Mouse (Mus musculus) embryonic facial prominence, embryonic 13.5 days (tissue): Measurements from ENCODE around the gene Nxph3. TPM values are rescaled to one million over a fixed set of nuclear protein-coding genes. Genes with fewer than 3 reads are reported as not detected.

ENCODE experiments used
- ATAC-seq: fragments of 200-750 bp; cut with Nextera tagmentation; 2 replicates; pipeline ENCODE4 v1.8.0; 2017; ENCODE audit warnings: low read depth; ENCODE audit not compliant: insufficient number of reproducible peaks, insufficient read depth, low FRiP score, low TSS enrichment
- H3K27ac ChIP-seq: fragments of 300-500 bp; sonication (generic); 2 replicates; pipeline ENCODE4 v1.5.1; 2015; ENCODE audit warnings: moderate library complexity, mild to moderate bottlenecking, inconsistent platforms
- H3K27me3 ChIP-seq: fragments of 300-500 bp; sonication (generic); 2 replicates; pipeline ENCODE4 v1.6.1; 2015; ENCODE audit warnings: mild to moderate bottlenecking, inconsistent platforms
- H3K36me3 ChIP-seq: fragments of 300-500 bp; sonication (generic); 2 replicates; pipeline ENCODE4 v1.6.1; 2015; ENCODE audit warnings: mild to moderate bottlenecking, inconsistent platforms
- H3K4me1 ChIP-seq: fragments of 300-500 bp; sonication (generic); 2 replicates; pipeline ENCODE4 v1.6.1; 2015; ENCODE audit warnings: inconsistent platforms
- H3K4me2 ChIP-seq: fragments of 300-500 bp; sonication (generic); 2 replicates; pipeline ENCODE4 v1.6.1; 2015; ENCODE audit warnings: moderate library complexity, mild to moderate bottlenecking, inconsistent platforms
- H3K4me3 ChIP-seq: fragments of 300-500 bp; sonication (generic); 2 replicates; pipeline ENCODE4 v1.5.1; 2015; ENCODE audit warnings: mild to moderate bottlenecking, inconsistent platforms
- H3K9ac ChIP-seq: fragments of 300-500 bp; sonication (generic); 2 replicates; pipeline ENCODE4 v1.6.1; 2015; ENCODE audit warnings: mild to moderate bottlenecking, inconsistent platforms
- H3K9me3 ChIP-seq: fragments of 300-500 bp; sonication (generic); 2 replicates; pipeline ENCODE4 v1.6.1; 2016; ENCODE audit warnings: inconsistent platforms
- WGBS: fragments of 180-500 bp; shearing (Covaris S2); methylation state at CpG from one replicate; pipeline ENCODE4 v1.1.7; 2015; ENCODE audit warnings: mixed read lengths; 5-methylcytosine and 5-hydroxymethylcytosine counted together
- polyA plus RNA-seq: library from polyadenylated mRNA; unstranded; fragments of >200 nt; fragmentation: Nextera tagmentation; extraction: Ambion mirVana; gene quantifications from 2 replicates; pipeline ENCODE4 v1.2.1, GENCODE M21; 2015

Gene Nxph3
- polyA plus RNA-seq, result 1.6 and 2.2 TPM in 2 replicates

DNA sequence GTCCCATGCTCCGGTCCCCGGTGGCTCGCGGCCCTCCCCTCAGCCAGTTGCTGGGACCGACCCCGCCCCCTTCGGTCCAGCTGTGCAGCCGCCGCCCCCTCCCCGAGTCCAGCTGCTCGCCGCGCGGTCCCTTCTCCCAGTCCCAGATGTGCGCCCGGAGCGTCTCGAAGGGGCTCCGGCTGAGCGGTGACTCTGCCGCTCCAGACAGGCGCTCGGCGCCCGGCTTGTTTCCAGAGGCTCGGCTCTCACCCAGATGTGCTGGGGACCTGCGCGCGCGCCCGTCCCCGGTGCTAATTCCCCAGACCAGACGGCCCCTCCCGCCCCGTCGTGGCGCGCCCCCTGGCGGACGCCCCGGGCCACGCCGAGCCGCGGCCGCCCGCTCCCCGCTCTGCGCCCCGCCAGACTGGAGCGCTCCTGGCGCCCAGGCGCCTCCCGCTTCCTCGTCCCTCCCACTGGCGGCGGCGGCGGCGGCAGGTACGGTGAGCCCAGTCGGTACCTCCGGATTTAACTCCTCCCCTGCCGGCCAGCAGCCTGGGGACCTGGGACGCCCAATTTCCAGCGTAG, at the start of gene Nxph3:
Nxph3 (minus strand) TSS at position 273 of the 564 bp plus-strand sequence.
- H3K36me3 ChIP-seq, result no peaks in the 10 kb centered on the region
- peaks cover 52% of the 10 kb centered on the region for H3K4me1 ChIP-seq
- H3K27me3 ChIP-seq, result peaks cover 51% of the 10 kb centered on the region
- H3K9ac ChIP-seq, result peak within 1 kb of the TSS; percentile 72
- 0% methylated on average over 65 of the region's 66 CpGs for WGBS
- 0 out of 2 replicates have a peak, but pooled peaks have one; percentile 29 for ATAC-seq
- peak within 1 kb of the TSS; percentile 28; the same call in 1 of the 2 replicates for H3K27ac ChIP-seq
- peak within 1 kb of the TSS; percentile 99 for H3K4me2 ChIP-seq
- peak within 1 kb of the TSS; percentile 64 for H3K4me3 ChIP-seq
- H3K9me3 ChIP-seq, result no peaks in the 10 kb centered on the region

- H3K27ac ChIP-seq, result no peak overlapping the region
- H3K4me2 ChIP-seq, result no peak overlapping the region
- no peaks in the 10 kb centered on the region for H3K27me3 ChIP-seq
- 98% methylated on average over 5 of the region's 5 CpGs for WGBS
- no peaks in the 10 kb centered on the region for H3K9me3 ChIP-seq
- H3K4me1 ChIP-seq, result peaks cover 40% of the 10 kb centered on the region
- H3K4me3 ChIP-seq, result no peak overlapping the region
- no peak overlapping the region for H3K9ac ChIP-seq
- no peak for ATAC-seq
- no peaks in the 10 kb centered on the region for H3K36me3 ChIP-seq
These were observed 49.5 kb upstream of the Nxph3 start for GRCm38 (mm10) chr11:95563849-95564248.

- no peak overlapping the region for H3K4me2 ChIP-seq
- no peak for ATAC-seq
- no peaks in the 10 kb centered on the region for H3K9me3 ChIP-seq
- no peaks in the 10 kb centered on the region for H3K27me3 ChIP-seq
- WGBS, result 68% methylated on average over 3 of the region's 3 CpGs
- no peak overlapping the region for H3K9ac ChIP-seq
- no peak overlapping the region for H3K27ac ChIP-seq
- H3K4me3 ChIP-seq, result no peak overlapping the region
- H3K36me3 ChIP-seq, result no peaks in the 10 kb centered on the region
- peaks cover 40% of the 10 kb centered on the region for H3K4me1 ChIP-seq
These were observed 46.4 kb upstream of the Nxph3 start for GRCm38 (mm10) chr11:95560773-95561172.

GRCm38 (mm10) chr11:95559761-95560160, 45.4 kb upstream of the Nxph3 start:
- Histone ChIP-seq H3K27me3 (no peaks in the 10 kb centered on the region), H3K4me2 (no peak overlapping the region), H3K27ac (no peak overlapping the region), H3K4me1 (peaks cover 42% of the 10 kb centered on the region), H3K4me3 (no peak overlapping the region), H3K9me3 (no peaks in the 10 kb centered on the region), H3K9ac (no peak overlapping the region), H3K36me3 (no peaks in the 10 kb centered on the region)
- no peak for ATAC-seq
- 63% methylated on average over 2 of the region's 2 CpGs for WGBS

- Histone ChIP-seq H3K4me1 (peaks cover 43% of the 10 kb centered on the region), H3K27me3 (no peaks in the 10 kb centered on the region), H3K4me2 (no peak overlapping the region), H3K9ac (no peak overlapping the region), H3K9me3 (no peaks in the 10 kb centered on the region), H3K36me3 (no peaks in the 10 kb centered on the region), H3K4me3 (no peak overlapping the region), H3K27ac (no peak overlapping the region)
- 18% methylated on average over 6 of the region's 6 CpGs for WGBS
- no peak for ATAC-seq
These were observed 43.3 kb upstream of the Nxph3 start for GRCm38 (mm10) chr11:95557719-95558118.

DNA sequence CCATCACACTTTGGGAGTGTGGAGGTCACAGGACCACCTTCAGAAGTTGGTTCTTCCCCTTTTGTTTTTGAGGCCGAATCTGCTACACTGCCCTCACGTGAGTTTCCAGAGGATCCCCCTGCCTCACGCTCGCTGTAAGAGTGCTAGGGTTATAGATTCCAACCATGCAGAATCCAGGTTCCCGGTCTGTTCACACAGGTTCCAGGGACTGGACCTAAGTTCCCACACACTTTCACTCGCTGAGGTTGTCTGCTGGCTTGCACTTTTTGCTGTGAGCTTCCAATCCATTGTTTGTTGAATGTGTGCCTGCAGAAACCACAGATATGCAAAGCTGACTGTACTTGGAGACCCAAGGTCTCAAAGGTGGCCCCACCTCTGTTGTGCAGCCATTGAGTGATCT, 42.7 kb upstream of the Nxph3 start:
- ATAC-seq, result no peak
- H3K27ac ChIP-seq, result 0 out of 2 replicates have a peak overlapping the region, but pooled peaks have one; percentile 44
- no peak overlapping the region for H3K4me3 ChIP-seq

DNA sequence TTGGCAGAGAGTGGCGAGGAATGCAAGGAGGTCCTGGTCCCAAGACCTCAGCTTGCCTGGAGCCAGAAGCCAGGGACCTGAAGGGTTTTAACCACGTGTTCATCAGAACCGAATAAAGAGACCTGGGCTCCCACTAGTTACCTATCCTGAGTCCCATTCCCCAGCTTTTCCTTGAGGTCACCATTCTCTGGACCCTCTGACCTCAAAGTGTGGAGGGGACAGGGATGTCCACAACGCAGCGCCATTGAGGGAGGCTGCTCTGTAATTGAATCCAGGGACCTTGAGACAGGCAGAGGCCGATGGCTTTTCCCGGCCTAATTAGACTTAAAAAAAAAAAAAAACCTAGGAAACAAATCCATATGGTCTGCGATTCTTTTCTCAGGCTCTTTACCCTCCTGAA, 40.9 kb upstream of the Nxph3 start:
- H3K9ac ChIP-seq, result no peak overlapping the region
- peaks cover 43% of the 10 kb centered on the region for H3K4me1 ChIP-seq
- no peaks in the 10 kb centered on the region for H3K36me3 ChIP-seq
- H3K4me3 ChIP-seq, result no peak overlapping the region
- peak overlapping the region; percentile 11; the same call in 1 of the 2 replicates for H3K4me2 ChIP-seq
- peak overlapping the region; percentile 60; the same call in 1 of the 2 replicates for H3K27ac ChIP-seq
- WGBS, result 19% methylated on average over 8 of the region's 8 CpGs
- no peaks in the 10 kb centered on the region for H3K27me3 ChIP-seq
- ATAC-seq, result no peak
- H3K9me3 ChIP-seq, result no peaks in the 10 kb centered on the region

More for the DNA sequence above, 42.7 kb upstream of the Nxph3 start:
- WGBS, result 78% methylated on average over 6 of the region's 6 CpGs
- Histone ChIP-seq H3K4me1 (peaks cover 43% of the 10 kb centered on the region), H3K4me2 (no peak overlapping the region), H3K9me3 (no peaks in the 10 kb centered on the region), H3K27me3 (no peaks in the 10 kb centered on the region), H3K36me3 (no peaks in the 10 kb centered on the region), H3K9ac (no peak overlapping the region)

GRCm38 (mm10) chr11:95550301-95551021, 36.1 kb upstream of the Nxph3 start:
- Histone ChIP-seq H3K4me1 (peaks cover 8% of the 10 kb centered on the region; the same call in 1 of the 2 replicates), H3K4me2 (no peak overlapping the region), H3K4me3 (no peak overlapping the region), H3K9me3 (no peaks in the 10 kb centered on the region), H3K27me3 (no peaks in the 10 kb centered on the region), H3K36me3 (no peaks in the 10 kb centered on the region), H3K27ac (no peak overlapping the region), H3K9ac (no peak overlapping the region)
- ATAC-seq, result no peak
- WGBS, result 85% methylated on average over 12 of the region's 12 CpGs

GRCm38 (mm10) chr11:95546021-95546782, 31.8 kb upstream of the Nxph3 start:
- 67% methylated on average over 10 of the region's 10 CpGs for WGBS
- no peaks in the 10 kb centered on the region for H3K9me3 ChIP-seq
- no peak overlapping the region for H3K4me3 ChIP-seq
- no peak for ATAC-seq
- no peaks in the 10 kb centered on the region for H3K27me3 ChIP-seq
- no peak overlapping the region for H3K4me2 ChIP-seq
- H3K9ac ChIP-seq, result no peak overlapping the region
- no peaks in the 10 kb centered on the region for H3K36me3 ChIP-seq
- no peak overlapping the region for H3K27ac ChIP-seq
- H3K4me1 ChIP-seq, result peaks cover 13% of the 10 kb centered on the region

GRCm38 (mm10) chr11:95544546-95545327, 30.4 kb upstream of the Nxph3 start:
- ATAC-seq, result no peak
- no peaks in the 10 kb centered on the region for H3K27me3 ChIP-seq
- H3K27ac ChIP-seq, result no peak overlapping the region

More at GRCm38 (mm10) chr11:95544546-95545327, 30.4 kb upstream of the Nxph3 start:
- H3K9me3 ChIP-seq, result no peaks in the 10 kb centered on the region
- H3K4me2 ChIP-seq, result no peak overlapping the region
- H3K4me3 ChIP-seq, result no peak overlapping the region
- peaks cover 27% of the 10 kb centered on the region for H3K4me1 ChIP-seq
- no peaks in the 10 kb centered on the region for H3K36me3 ChIP-seq
- 79% methylated on average over 7 of the region's 8 CpGs for WGBS
- H3K9ac ChIP-seq, result no peak overlapping the region
